Mouse (Mus musculus): ENCODE data around the gene Prnd. TPM values are rescaled to one million over a fixed set of nuclear protein-coding genes. Genes with fewer than 3 reads are reported as not detected.

Prnd gene
- polyA plus RNA-seq, 1 experiment from 2014 or later = 11.2 TPM

DNA sequence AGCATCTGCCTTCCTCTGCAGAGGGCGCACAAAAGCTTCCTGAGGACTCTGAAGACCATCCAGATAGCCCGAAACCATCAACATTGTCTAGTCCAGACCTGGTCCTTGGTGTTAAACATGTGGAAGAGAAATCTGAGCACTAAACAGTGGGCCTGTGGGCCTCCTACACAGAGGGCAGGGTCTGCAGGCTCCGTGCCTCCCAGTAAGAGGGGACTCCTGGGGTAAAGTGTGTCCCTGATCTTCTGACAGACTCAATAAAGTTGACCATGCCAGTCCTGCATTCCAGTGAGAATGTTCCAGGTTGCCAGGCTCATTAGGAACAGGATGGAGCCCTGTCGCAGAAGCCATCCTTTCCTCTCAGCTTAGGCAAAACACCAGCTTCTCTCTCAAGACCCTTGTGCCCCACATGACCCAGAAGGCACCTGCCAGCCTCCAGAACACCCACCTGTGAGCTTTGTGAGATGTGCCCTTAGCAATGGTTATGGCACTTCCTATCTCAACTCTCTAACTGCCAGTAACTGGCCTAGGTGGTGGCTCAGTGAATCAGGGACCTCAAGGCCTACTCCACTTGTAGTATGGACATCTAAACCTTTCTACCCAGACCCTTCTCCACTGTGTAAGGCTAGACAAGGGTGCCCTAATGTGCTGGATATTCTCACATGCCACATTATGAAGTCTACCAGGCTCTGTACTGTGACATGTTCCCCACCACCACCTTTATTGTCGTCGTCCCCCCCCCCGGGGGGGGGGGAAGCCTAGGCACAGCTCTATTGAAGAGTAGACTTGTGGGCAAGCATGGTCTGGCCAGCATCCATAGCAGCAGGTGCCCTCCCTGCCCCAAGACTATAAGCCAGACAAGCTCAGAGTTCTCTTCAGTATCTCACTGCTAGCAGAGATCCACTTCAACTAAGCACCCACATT lies 5.9 kb downstream of the Prnd start:
- H3K9ac ChIP-seq (replicated peaks; ENCODE audit: low read depth, low read length) = no peak overlapping the region
- WGBS = 85% methylated on average over 7 of the region's 7 CpGs
- H3K4me3 ChIP-seq (replicated peaks; ENCODE audit: low read length) = no peak overlapping the region
- H3K4me1 ChIP-seq (replicated peaks; ENCODE audit: control insufficient read depth, insufficient read depth, low read length) = peaks cover 12% of the 10 kb centered on the region; the same call in 1 of the 2 replicates
- no peaks in the 10 kb centered on the region for H3K36me3 ChIP-seq (ENCODE audit: control insufficient read depth, insufficient read depth)
- no peak overlapping the region for H3K4me2 ChIP-seq (ENCODE audit: low read length)
- no peak for ATAC-seq
- no peaks in the 10 kb centered on the region for H3K9me3 ChIP-seq (ENCODE audit: control insufficient read depth, low read length)
- H3K27ac ChIP-seq (ENCODE audit: low read length) = no peak overlapping the region
- H3K27me3 ChIP-seq (replicated peaks; ENCODE audit: control insufficient read depth, insufficient read depth, low read length) = 0 out of 2 replicates have a peak, but pooled peaks cover 8% of the 10 kb centered on the region

DNA sequence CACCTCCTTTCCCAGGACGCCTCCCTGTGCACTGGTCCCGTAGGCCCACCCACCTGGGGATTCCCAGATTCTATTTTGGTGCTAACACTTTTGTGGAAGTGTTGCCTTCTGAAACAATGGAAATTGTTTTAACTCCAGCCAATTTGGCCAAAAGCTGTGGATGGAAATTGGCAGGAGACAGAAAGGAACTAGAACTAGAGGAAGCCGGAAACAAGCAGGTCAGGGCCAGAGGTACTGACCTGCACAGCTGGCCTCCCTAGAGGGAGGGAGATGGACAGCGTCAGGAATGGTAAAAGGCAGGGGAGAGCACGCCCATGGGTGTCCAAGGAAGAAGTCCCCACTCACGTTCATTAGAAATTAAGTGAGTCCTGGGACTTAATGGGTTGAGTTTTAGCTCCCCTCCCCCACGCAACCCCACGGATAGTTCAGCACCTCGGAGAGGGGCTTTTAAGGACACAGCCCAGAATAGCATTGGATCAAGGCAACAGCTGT lies 7.1 kb downstream of the Prnd start:
- 59% methylated on average over 9 of the region's 9 CpGs for WGBS
- Histone ChIP-seq H3K9ac (replicated peaks; ENCODE audit: low read depth, low read length) (no peak overlapping the region), H3K9me3 (ENCODE audit: control insufficient read depth, low read length) (no peaks in the 10 kb centered on the region), H3K27me3 (replicated peaks; ENCODE audit: control insufficient read depth, insufficient read depth, low read length) (0 out of 2 replicates have a peak, but pooled peaks cover 7% of the 10 kb centered on the region), H3K36me3 (ENCODE audit: control insufficient read depth, insufficient read depth) (no peaks in the 10 kb centered on the region), H3K4me2 (ENCODE audit: low read length) (no peak overlapping the region), H3K4me1 (replicated peaks; ENCODE audit: control insufficient read depth, insufficient read depth, low read length) (peaks cover 12% of the 10 kb centered on the region; the same call in 1 of the 2 replicates), H3K4me3 (replicated peaks; ENCODE audit: low read length) (no peak overlapping the region), H3K27ac (ENCODE audit: low read length) (no peak overlapping the region)
- ATAC-seq = no peak

DNA sequence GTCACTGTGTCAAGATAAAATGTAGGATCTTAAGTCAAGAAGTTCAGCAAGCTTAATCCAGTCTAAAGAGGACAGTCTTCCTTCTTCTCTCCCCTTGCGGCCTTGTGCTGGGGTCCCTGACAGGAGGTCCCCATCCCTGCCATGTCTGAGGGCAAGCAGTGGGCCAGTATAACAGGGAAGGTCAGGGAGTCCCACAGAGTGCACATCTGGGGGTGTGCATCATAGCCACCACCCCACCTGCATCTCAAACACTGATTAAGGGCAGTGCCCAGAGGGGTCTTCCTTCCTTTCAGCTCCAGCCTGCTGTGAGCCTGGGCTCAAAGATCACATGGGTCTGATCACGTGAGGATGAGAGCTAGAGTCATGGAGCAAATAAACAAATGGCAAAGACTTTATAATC lies 11.0 kb downstream of the Prnd start:
- Histone ChIP-seq H3K4me3 (replicated peaks; ENCODE audit: low read length) (no peak overlapping the region), H3K4me1 (replicated peaks; ENCODE audit: control insufficient read depth, insufficient read depth, low read length) (no peaks in the 10 kb centered on the region), H3K36me3 (ENCODE audit: control insufficient read depth, insufficient read depth) (no peaks in the 10 kb centered on the region), H3K27ac (ENCODE audit: low read length) (no peak overlapping the region), H3K9ac (replicated peaks; ENCODE audit: low read depth, low read length) (no peak overlapping the region), H3K9me3 (ENCODE audit: control insufficient read depth, low read length) (no peaks in the 10 kb centered on the region), H3K27me3 (replicated peaks; ENCODE audit: control insufficient read depth, insufficient read depth, low read length) (no peaks in the 10 kb centered on the region), H3K4me2 (ENCODE audit: low read length) (no peak overlapping the region)
- no peak for ATAC-seq
- 74% methylated on average over 2 of the region's 2 CpGs for WGBS

DNA sequence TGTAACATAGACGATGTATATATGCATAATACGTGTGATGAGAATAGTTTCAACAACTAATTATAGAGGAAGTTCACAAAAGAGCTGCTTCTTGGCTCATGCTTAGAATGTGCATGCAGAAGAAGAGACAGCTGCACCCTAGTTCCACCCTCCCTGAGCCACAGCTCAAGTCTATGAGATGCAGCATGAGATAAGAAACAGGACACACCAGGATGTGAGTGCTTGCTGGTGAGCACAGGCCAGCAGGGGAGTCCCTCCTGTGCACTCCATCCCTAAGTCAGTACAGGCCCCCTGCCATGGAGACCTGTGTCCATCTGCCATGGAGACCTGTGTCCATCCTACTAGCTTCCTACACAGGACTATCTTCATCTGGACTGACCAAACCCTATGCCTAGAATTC lies 19.9 kb downstream of the Prnd start:
- no peaks in the 10 kb centered on the region for H3K27me3 ChIP-seq (replicated peaks; ENCODE audit: control insufficient read depth, insufficient read depth, low read length)
- no peaks in the 10 kb centered on the region for H3K4me1 ChIP-seq (replicated peaks; ENCODE audit: control insufficient read depth, insufficient read depth, low read length)
- 86% methylated on average over 2 of the region's 2 CpGs for WGBS
- no peak overlapping the region for H3K27ac ChIP-seq (ENCODE audit: low read length)
- ATAC-seq = no peak
- H3K4me3 ChIP-seq (replicated peaks; ENCODE audit: low read length) = no peak overlapping the region
- no peak overlapping the region for H3K4me2 ChIP-seq (ENCODE audit: low read length)
- H3K9ac ChIP-seq (replicated peaks; ENCODE audit: low read depth, low read length) = no peak overlapping the region
- no peaks in the 10 kb centered on the region for H3K36me3 ChIP-seq (ENCODE audit: control insufficient read depth, insufficient read depth)
- no peaks in the 10 kb centered on the region for H3K9me3 ChIP-seq (ENCODE audit: control insufficient read depth, low read length)

DNA sequence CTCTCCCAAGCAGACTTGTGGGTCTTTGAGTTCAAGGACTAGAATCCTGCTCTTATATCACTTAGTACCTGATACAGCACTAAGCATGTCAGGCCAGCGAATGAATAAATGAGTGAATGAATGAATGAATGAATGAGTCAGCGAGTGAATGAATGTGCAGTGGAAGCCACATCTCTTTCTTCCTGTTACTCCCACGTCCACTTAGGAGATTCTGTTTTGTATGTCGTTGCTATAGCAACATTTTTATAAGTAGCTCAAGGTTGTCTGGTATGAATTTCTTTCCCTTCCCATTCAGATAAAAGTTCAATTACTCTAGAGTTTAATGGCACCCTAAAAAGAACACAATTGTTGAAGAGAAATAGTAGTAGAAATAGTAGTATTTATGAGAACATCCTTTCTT lies 20.4 kb downstream of the Prnd start:
- Histone ChIP-seq H3K36me3 (ENCODE audit: control insufficient read depth, insufficient read depth) (no peaks in the 10 kb centered on the region), H3K4me1 (replicated peaks; ENCODE audit: control insufficient read depth, insufficient read depth, low read length) (no peaks in the 10 kb centered on the region), H3K4me2 (ENCODE audit: low read length) (no peak overlapping the region), H3K27me3 (replicated peaks; ENCODE audit: control insufficient read depth, insufficient read depth, low read length) (no peaks in the 10 kb centered on the region), H3K4me3 (replicated peaks; ENCODE audit: low read length) (no peak overlapping the region), H3K9ac (replicated peaks; ENCODE audit: low read depth, low read length) (no peak overlapping the region), H3K9me3 (ENCODE audit: control insufficient read depth, low read length) (no peaks in the 10 kb centered on the region), H3K27ac (ENCODE audit: low read length) (no peak overlapping the region)
- ATAC-seq = no peak
- 72% methylated on average over 4 of the region's 4 CpGs for WGBS

DNA sequence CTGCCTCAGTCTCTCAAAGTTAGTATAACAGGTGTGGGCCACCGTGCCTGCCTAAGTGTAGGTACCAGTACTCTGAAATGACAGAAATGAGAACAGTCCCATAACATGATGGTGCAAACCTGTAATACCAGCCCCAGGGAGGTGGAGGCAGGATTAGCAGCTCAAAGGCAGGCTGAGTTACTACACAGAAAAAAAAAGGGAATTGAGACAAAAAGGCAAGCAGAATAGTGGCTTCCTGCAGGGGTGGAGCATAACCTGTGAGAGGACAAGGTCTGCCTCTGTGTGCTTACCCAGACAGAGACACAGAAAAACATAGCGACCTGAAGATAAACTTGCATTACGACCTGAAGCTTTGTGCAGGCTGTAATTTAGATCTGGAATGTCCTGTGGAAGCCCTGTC lies 26.0 kb downstream of the Prnd start:
- Histone ChIP-seq H3K9me3 (ENCODE audit: control insufficient read depth, low read length) (no peaks in the 10 kb centered on the region), H3K4me2 (ENCODE audit: low read length) (no peak overlapping the region), H3K4me1 (replicated peaks; ENCODE audit: control insufficient read depth, insufficient read depth, low read length) (no peaks in the 10 kb centered on the region), H3K4me3 (replicated peaks; ENCODE audit: low read length) (no peak overlapping the region), H3K9ac (replicated peaks; ENCODE audit: low read depth, low read length) (no peak overlapping the region), H3K36me3 (ENCODE audit: control insufficient read depth, insufficient read depth) (no peaks in the 10 kb centered on the region), H3K27ac (ENCODE audit: low read length) (no peak overlapping the region), H3K27me3 (replicated peaks; ENCODE audit: control insufficient read depth, insufficient read depth, low read length) (no peaks in the 10 kb centered on the region)
- ATAC-seq = no peak
- WGBS = 82% methylated on average over 3 of the region's 3 CpGs

DNA sequence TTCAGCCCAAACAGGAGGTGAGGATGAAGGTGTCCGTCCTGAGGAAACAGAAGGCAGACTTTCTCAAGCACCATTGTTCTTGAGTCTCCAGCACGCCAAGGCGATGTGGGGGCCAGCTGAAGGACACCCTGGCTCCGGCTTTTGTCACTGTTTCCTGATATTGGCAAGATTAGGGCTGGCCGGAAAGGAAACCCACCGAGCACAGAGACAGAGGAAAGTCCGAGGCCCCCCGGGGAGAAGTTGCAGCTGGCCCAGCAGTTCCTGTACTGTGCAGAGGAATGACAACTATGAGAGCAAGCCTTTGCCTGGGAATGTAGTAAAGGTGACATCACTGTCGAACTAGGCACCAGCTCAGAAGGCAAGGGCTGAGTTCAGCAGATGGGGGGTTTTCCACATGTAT lies 30.2 kb downstream of the Prnd start:
- Histone ChIP-seq H3K9ac (replicated peaks; ENCODE audit: low read depth, low read length) (no peak overlapping the region), H3K27me3 (replicated peaks; ENCODE audit: control insufficient read depth, insufficient read depth, low read length) (no peaks in the 10 kb centered on the region), H3K9me3 (ENCODE audit: control insufficient read depth, low read length) (no peaks in the 10 kb centered on the region), H3K27ac (ENCODE audit: low read length) (no peak overlapping the region), H3K4me1 (replicated peaks; ENCODE audit: control insufficient read depth, insufficient read depth, low read length) (no peaks in the 10 kb centered on the region), H3K4me2 (ENCODE audit: low read length) (no peak overlapping the region), H3K4me3 (replicated peaks; ENCODE audit: low read length) (no peak overlapping the region), H3K36me3 (ENCODE audit: control insufficient read depth, insufficient read depth) (no peaks in the 10 kb centered on the region)
- 43% methylated on average over 9 of the region's 9 CpGs for WGBS
- no peak for ATAC-seq

DNA sequence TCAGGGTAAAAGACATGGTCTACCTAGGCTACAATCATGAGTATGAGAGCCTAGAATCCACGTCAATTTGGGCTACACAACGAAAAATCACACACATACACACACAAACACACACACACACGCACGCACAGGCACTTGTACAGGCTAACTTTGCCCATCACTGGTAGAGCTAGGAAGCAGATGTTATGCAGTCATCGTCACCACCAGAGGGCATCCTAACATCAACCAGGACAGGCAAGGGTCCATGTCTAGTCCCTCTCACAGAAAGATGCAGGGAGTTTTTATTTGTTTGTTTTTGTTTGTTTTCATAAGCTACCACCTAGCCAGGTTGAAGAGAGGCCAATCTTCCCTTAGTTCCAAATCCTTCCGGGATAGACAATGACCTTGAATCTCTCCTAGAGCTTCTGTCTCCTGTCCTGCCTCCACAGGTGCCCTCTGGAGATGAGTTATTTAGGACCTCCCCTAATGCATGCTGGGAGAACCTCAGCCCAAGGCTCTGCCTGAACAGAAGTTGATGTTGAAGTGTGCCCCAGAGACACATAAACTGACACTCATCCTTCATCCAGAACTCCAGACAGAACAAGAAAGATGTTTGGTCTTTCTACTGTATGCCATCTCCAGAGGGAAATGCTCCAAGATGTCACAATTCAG lies 32.0 kb downstream of the Prnd start:
- peak; percentile 88 for ATAC-seq
- Histone ChIP-seq H3K4me2 (ENCODE audit: low read length) (no peak overlapping the region), H3K4me3 (replicated peaks; ENCODE audit: low read length) (no peak overlapping the region), H3K36me3 (ENCODE audit: control insufficient read depth, insufficient read depth) (no peaks in the 10 kb centered on the region), H3K27ac (ENCODE audit: low read length) (no peak overlapping the region), H3K9ac (replicated peaks; ENCODE audit: low read depth, low read length) (no peak overlapping the region), H3K4me1 (replicated peaks; ENCODE audit: control insufficient read depth, insufficient read depth, low read length) (no peaks in the 10 kb centered on the region), H3K27me3 (replicated peaks; ENCODE audit: control insufficient read depth, insufficient read depth, low read length) (no peaks in the 10 kb centered on the region), H3K9me3 (ENCODE audit: control insufficient read depth, low read length) (no peaks in the 10 kb centered on the region)
- WGBS = 18% methylated on average over 6 of the region's 6 CpGs

DNA sequence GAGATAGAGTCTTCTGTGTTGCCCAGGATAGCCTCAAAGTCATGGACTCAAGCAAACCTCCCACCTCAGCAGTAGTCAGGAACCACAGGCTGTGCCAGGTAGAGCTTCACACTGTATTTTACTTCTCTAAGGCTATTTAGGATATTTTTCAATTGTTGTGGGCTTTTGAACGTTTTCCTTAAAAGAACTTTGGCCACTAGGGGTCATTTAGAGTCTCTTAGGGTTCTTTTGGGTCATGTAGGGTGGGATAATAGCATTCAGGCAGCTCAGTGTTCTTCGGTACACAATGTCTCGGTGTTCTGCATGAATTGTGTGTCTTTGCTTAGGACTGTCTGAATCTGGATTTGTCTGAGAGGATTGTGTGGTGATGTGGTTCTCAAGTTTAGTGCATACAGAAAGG lies 37.3 kb downstream of the Prnd start:
- no peak overlapping the region for H3K4me2 ChIP-seq (ENCODE audit: low read length)
- H3K4me1 ChIP-seq (replicated peaks; ENCODE audit: control insufficient read depth, insufficient read depth, low read length) = no peaks in the 10 kb centered on the region
- H3K27ac ChIP-seq (ENCODE audit: low read length) = no peak overlapping the region
- H3K9me3 ChIP-seq (ENCODE audit: control insufficient read depth, low read length) = no peaks in the 10 kb centered on the region
- no peaks in the 10 kb centered on the region for H3K36me3 ChIP-seq (ENCODE audit: control insufficient read depth, insufficient read depth)
- WGBS = 52% methylated on average over 3 of the region's 3 CpGs
- H3K27me3 ChIP-seq (replicated peaks; ENCODE audit: control insufficient read depth, insufficient read depth, low read length) = no peaks in the 10 kb centered on the region
- H3K9ac ChIP-seq (replicated peaks; ENCODE audit: low read depth, low read length) = no peak overlapping the region
- ATAC-seq = no peak
- H3K4me3 ChIP-seq (replicated peaks; ENCODE audit: low read length) = no peak overlapping the region
